Mouse (Mus musculus) mesoderm, embryonic 11.5 days (tissue): ENCODE data around the gene Fzd10.

Source experiments
- DNase-seq: peaks from one replicate; pipeline ENCODE4 v3.0.0-alpha.2; 2012; ENCODE audit warnings: low read depth, low spot score

Fzd10 gene

GRCm38 (mm10) chr5:128601036-128602019 is 684 bp downstream of the Fzd10 start:
- no peak for DNase-seq

GRCm38 (mm10) chr5:128603693-128604092 is 3.0 kb downstream of the Fzd10 start:
- no peak for DNase-seq

- no peak for DNase-seq
These were observed 6.0 kb downstream of the Fzd10 start for GRCm38 (mm10) chr5:128606596-128606995.

GRCm38 (mm10) chr5:128609091-128609490 is 8.4 kb downstream of the Fzd10 start:
- DNase-seq: no peak

- peak; percentile 66 for DNase-seq
These were observed 17.0 kb downstream of the Fzd10 start for GRCm38 (mm10) chr5:128617621-128618020.

GRCm38 (mm10) chr5:128619987-128620386 is 19.3 kb downstream of the Fzd10 start:
- peak; percentile 64 for DNase-seq

GRCm38 (mm10) chr5:128620408-128620807 is 19.8 kb downstream of the Fzd10 start:
- DNase-seq: no peak

- DNase-seq: no peak
These were observed 27.1 kb downstream of the Fzd10 start for GRCm38 (mm10) chr5:128627763-128628162.

- no peak for DNase-seq
These were observed 36.0 kb downstream of the Fzd10 start for GRCm38 (mm10) chr5:128636648-128637047.

GRCm38 (mm10) chr5:128637071-128638015 is 36.7 kb downstream of the Fzd10 start:
- no peak for DNase-seq

GRCm38 (mm10) chr5:128638716-128639115 is 38.1 kb downstream of the Fzd10 start:
- DNase-seq: no peak

- DNase-seq: no peak
These were observed 42.4 kb downstream of the Fzd10 start for GRCm38 (mm10) chr5:128643065-128643464.

- no peak for DNase-seq
These were observed 45.1 kb downstream of the Fzd10 start for GRCm38 (mm10) chr5:128645720-128646119.

GRCm38 (mm10) chr5:128646286-128646685 is 45.6 kb downstream of the Fzd10 start:
- DNase-seq: no peak

- no peak for DNase-seq
These were observed 46.6 kb downstream of the Fzd10 start for GRCm38 (mm10) chr5:128647221-128647730.

- DNase-seq: no peak
These were observed 48.8 kb downstream of the Fzd10 start for GRCm38 (mm10) chr5:128649336-128649897.
